Mouse (Mus musculus) ES-E14 (cell line): ENCODE measurements around the gene Apol7c.
"Not testable (repeated sequence)": the region's sequence is repeated elsewhere in the genome, so short reads cannot be mapped to it uniquely, and the experiment has no call there.

Experiments used
- MAFK ChIP-seq: IDR thresholded peaks from 2 replicates; pipeline ENCODE4 v1.6.1; 2014; ENCODE audit warnings: mild to moderate bottlenecking, low read depth, low read length, inconsistent platforms; ENCODE audit not compliant: insufficient read depth
- ZC3H11A ChIP-seq: IDR thresholded peaks from 2 replicates; pipeline ENCODE4 v1.6.1; 2012; ENCODE audit warnings: low read depth, mild to moderate bottlenecking, inconsistent platforms, low read length, borderline replicate concordance
- ZNF384 ChIP-seq: IDR thresholded peaks from 2 replicates; pipeline ENCODE4 v1.6.1; 2012; ENCODE audit warnings: low read depth, low read length, inconsistent platforms

GRCm38 (mm10) chr15:77494694-77495093 is 38.4 kb downstream of the Apol7c start:
- not testable (repeated sequence) for TF ChIP-seq MAFK, ZC3H11A, ZNF384
